Mouse (Mus musculus): Measurements from ENCODE around the gene Sh3pxd2a.

- TF ChIP-seq CTCF (IDR thresholded peaks at IDR 0.05; ENCODE audit: low read depth) (no peak), EP300 (IDR thresholded peaks at IDR 0.05; ENCODE audit: low read depth) (no peak)
These were observed 45.0 kb downstream of the Sh3pxd2a start for GRCm38 (mm10) chr19:47419208-47419607.

All from heart, postnatal 0 days (tissue).